Mouse (Mus musculus): ENCODE measurements around the gene 2610042L04Rik. TPM values are rescaled to one million over a fixed set of nuclear protein-coding genes. Genes with fewer than 3 reads are reported as not detected.
"Not testable (repeated sequence)": the region's sequence is repeated elsewhere in the genome, so short reads cannot be mapped to it uniquely, and the experiment has no call there.

Gene 2610042L04Rik
- not detected for total RNA-seq (2021)

GRCm38 (mm10) chr14:4334476-4335080, at the start of gene 2610042L04Rik:
Gene 2610042L04Rik (plus strand): TSS chr14:4334763.
- DNase-seq (ENCODE audit: low spot score); intact Hi-C loops (cut with DNase I): not testable (repeated sequence)

DNA sequence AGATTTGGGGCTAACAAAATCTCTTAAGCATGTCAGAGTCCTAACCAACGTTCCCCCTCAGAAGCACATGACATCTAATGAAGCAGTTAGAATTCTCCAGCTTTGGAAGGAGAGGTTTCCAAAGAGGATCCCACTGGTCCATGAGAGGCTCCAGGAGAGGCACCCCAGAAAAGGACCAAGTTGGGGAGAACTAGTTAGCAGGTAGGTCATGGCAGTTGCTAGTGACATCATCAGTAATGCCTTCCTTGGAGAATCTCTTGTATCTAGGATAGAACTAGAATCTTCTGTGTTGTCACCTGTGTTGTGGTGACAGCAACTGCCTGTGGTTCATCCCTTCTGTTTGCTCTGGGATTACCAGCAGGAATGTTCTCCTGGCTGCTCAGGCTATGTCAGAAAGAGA, 17.6 kb upstream of the 2610042L04Rik start, which contains the start of gene Gm3149:
Gm3149 (plus strand) TSS at position 301 of the 400 bp plus-strand sequence.
- intact Hi-C loops (cut with DNase I); DNase-seq (ENCODE audit: low spot score): not testable (repeated sequence)

GRCm38 (mm10) chr14:4335506-4335905, 943 bp downstream of the 2610042L04Rik start:
- intact Hi-C loops (cut with DNase I); DNase-seq (ENCODE audit: low spot score): not testable (repeated sequence)

DNA sequence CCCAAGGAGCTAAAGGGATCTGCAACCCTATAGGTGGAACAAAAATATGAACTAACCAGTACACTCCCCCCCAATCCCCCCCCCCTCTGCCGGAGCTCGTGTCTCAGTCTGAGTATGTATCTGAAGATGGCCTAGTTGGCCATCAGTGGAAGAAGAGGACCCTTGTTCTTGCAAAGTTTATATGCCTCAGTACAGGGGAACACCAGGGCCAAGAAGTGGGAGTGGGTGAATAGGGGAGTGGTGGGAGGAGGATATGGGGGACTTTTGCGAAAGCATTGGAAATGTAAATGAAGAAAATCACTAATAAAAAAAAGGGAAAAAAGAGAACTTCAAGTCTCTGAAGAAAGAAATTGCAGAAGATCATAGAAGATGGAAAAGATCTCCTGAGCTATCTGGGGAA, 34.4 kb downstream of the 2610042L04Rik start:
- intact Hi-C loops (cut with DNase I); DNase-seq (ENCODE audit: low spot score): not testable (repeated sequence)

DNA sequence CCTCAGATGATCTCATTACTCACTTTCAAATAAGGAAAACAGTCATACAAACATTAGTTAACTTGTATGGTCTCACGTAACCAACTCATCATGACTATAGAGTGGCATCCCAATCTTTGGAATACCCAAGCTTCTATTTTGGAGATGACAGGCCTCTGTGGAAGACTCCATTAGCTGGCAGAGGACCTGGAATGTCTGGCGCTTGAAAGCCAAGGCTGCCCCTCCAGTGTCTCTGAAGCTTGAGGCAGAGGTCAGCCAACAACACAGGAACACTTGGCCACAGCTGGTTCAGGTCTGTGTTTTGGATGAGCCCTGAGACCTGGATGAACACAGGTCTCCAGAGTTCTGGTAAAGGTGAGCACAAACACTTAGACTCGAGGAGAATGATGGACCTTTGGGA, 35.1 kb downstream of the 2610042L04Rik start:
- intact Hi-C loops (cut with DNase I); DNase-seq (ENCODE audit: low spot score): not testable (repeated sequence)

GRCm38 (mm10) chr14:4377871-4378270, 43.3 kb downstream of the 2610042L04Rik start:
- DNase-seq (ENCODE audit: low spot score); intact Hi-C loops (cut with DNase I): not testable (repeated sequence)

DNA sequence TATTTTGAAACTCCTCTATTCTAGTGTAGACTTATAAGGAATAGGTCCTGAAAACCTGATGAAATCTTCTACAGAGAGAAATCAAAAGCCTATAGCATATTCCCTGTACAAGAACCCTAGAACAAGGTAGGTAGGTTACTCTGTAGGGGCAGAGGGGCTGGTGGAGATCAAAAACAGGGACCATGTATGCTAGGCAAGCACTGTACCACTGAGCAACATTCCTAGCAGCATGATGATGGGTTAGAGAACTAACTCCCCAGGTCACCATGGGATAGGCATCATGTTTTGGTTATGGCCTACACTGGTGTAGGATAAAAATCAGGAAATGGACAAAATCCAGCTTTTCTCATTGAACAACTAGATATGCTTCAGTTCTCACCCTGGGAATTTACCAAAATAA, 51.0 kb downstream of the 2610042L04Rik start:
- intact Hi-C loops (cut with DNase I); DNase-seq (ENCODE audit: low spot score): not testable (repeated sequence)

DNA sequence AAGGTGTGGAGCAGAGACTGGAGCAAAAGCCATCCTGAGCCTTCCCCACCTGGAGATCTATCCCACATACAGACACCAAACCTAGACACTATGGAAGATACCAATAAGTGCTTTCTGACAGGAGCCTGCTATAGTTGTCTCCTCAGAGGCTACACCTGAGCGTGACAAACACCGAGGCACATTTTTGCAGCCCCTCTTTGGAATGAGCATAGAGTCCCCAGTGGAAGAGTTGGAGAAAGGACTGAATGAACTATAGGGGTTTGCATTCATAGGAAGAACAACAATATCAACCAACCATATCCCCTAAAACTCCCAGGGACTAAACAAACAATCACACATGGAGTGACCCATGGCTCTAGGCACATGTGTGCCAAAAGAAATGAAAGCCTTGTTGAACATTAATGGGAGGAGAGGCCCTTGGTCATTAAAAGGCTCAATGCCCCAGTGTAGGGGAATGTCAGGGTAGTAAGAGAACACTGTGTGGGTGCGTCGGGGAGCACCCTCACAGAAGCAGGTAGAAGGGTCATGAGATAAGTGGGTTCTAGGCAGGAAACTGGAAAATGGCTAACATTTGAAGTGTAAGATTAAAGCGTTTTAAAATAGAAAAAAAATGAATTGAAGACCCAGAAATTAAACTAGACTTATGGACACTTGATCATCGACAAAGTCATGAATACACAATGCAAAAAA, 58.4 kb downstream of the 2610042L04Rik start:
- DNase-seq (ENCODE audit: low spot score); intact Hi-C loops (cut with DNase I): not testable (repeated sequence)

- DNase-seq (ENCODE audit: low spot score); intact Hi-C loops (cut with DNase I): not testable (repeated sequence)
Observed at GRCm38 (mm10) chr14:4397226-4397625, 62.7 kb downstream of the 2610042L04Rik start, which contains the start of gene Gm3159. Gene Gm3159 (plus strand): TSS chr14:4397526.

DNA sequence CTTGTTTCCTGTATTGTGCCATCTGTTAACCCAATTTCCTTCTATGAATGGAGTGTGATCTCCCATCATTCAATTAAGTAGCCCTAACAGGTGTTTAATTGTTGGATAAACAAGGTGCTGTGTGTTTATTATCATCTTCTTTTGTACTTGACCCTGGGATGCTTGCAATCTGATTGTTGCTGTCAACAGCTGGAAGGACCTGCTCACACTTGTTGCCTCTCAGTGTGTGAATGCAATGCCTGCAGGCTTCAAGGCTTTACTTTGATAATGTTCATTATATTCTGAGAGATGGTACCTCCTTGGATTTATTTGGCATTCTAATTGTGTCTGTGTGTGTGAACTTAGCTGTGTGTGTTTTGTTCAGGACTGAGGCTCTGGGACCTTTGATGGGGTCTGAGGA, 64.1 kb downstream of the 2610042L04Rik start:
- intact Hi-C loops (cut with DNase I); DNase-seq (ENCODE audit: low spot score): not testable (repeated sequence)

DNA sequence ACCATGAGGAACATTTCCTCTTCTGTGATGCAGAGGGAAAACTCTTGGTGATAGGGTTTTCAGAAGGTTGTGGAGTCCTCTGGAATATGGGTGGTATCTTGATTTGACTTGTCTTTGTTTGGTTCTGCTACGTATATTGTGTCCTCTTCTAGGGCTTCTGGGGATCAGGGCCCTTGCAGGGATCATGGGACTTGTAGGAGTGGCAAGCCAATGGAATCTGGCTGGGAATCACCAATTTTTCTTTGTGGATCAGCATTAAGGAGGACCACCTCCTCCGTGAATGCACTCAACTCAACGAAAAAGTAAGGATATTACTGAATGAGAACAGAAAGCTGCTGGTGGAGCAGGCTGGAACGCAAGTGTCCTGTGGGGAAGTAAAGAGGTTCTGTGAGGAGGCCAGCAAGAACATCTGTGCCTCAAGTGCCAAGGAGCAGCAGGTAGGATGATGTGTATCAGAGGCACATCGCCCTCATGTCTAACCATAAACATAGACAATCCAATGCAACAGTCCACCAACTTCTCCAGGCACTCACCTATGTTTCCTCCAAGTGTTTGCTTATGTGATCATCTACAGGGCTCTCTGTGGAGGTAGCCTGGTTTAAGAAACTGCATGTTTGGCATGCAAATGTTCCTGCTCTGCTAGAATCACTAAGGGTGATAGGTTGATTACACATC, 65.7 kb downstream of the 2610042L04Rik start:
- DNase-seq (ENCODE audit: low spot score); intact Hi-C loops (cut with DNase I): not testable (repeated sequence)

- DNase-seq (ENCODE audit: low spot score); intact Hi-C loops (cut with DNase I): not testable (repeated sequence)
Observed at GRCm38 (mm10) chr14:4401245-4401644, 66.7 kb downstream of the 2610042L04Rik start.

DNA sequence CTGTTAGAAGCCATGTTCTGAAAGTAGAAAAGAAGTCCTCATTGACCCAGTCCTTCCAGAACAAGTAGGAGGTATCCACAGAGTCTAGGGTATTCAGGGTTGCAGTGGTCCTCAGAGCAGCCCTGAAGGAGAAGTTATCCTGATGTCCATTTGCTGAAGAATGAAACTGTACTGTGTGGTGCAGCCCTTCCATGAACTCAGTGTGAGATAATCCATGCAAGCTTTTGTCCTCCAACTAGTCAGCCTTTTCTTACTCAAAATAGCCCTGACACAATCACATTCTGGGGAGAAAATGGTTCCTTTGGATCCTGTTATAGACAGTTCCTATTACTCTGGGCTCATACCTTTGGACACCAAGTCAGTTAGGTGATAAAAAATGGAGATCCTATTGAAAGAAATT, 69.3 kb downstream of the 2610042L04Rik start:
- DNase-seq (ENCODE audit: low spot score); intact Hi-C loops (cut with DNase I): not testable (repeated sequence)

Other genes with a start within 250 kb of the 2610042L04Rik start
- 1 to 10 TPM in 1 of 2 experiments, under 1 TPM in 1; 0.64 to 1.0 TPM for gene Gm8108, start 224.2 kb upstream of the 2610042L04Rik start, total RNA-seq (2021)
- gene Gm3127, start 169.7 kb upstream of the 2610042L04Rik start, total RNA-seq (2021) = not detected
- not detected for gene Gm2974, start 152.2 kb upstream of the 2610042L04Rik start, total RNA-seq (2021)
- gene Gm3138, start 85.1 kb upstream of the 2610042L04Rik start, total RNA-seq (2021) = not detected
- gene Gm3149, start 17.5 kb upstream of the 2610042L04Rik start, total RNA-seq (2021) = not detected
- not detected for gene Gm3159, start 62.8 kb downstream of the 2610042L04Rik start, total RNA-seq (2021)
- gene Gm3164, start 80.7 kb downstream of the 2610042L04Rik start, total RNA-seq (2021) = not detected
- gene Gm3173, start 96.2 kb downstream of the 2610042L04Rik start, total RNA-seq (2021) = not detected
- not detected for gene Gm3182, start 147.0 kb downstream of the 2610042L04Rik start, total RNA-seq (2021)
- not detected for gene Gm3047, start 220.6 kb downstream of the 2610042L04Rik start, total RNA-seq (2021)